Mouse (Mus musculus) stomach, postnatal 0 days (tissue): Measurements from ENCODE around the gene Capn15. TPM values are rescaled to one million over a fixed set of nuclear protein-coding genes. Genes with fewer than 3 reads are reported as not detected.

Experiments
- ATAC-seq: fragments of 200-750 bp; cut with Nextera tagmentation; 2 replicates; pipeline ENCODE4 v1.8.0; 2017; ENCODE audit not compliant: low FRiP score, low TSS enrichment
- DNase-seq: peaks from one replicate; pipeline ENCODE4 v3.0.0-alpha.2; 2016; ENCODE audit warnings: low spot score
- H3K27ac ChIP-seq: fragments of 300-500 bp; sonication (generic); replicated peaks from 2 replicates; pipeline ENCODE4 v1.5.1; 2014; ENCODE audit warnings: mild to moderate bottlenecking, control low read depth
- H3K27me3 ChIP-seq: fragments of 300-500 bp; sonication (generic); 2 replicates; pipeline ENCODE4 v1.6.1; 2014; ENCODE audit warnings: low read length; ENCODE audit not compliant: control insufficient read depth, insufficient read depth
- H3K36me3 ChIP-seq: fragments of 300-500 bp; sonication (generic); 2 replicates; pipeline ENCODE4 v1.6.1; 2014; ENCODE audit warnings: low read length, mixed read lengths; ENCODE audit not compliant: control insufficient read depth, insufficient read depth
- H3K4me1 ChIP-seq: fragments of 300-500 bp; sonication (generic); replicated peaks from 2 replicates; pipeline ENCODE4 v1.6.1; 2014; ENCODE audit warnings: antibody characterized with exemption; ENCODE audit not compliant: control insufficient read depth, insufficient read depth
- H3K4me2 ChIP-seq: fragments of 300-500 bp; sonication (generic); replicated peaks from 2 replicates; pipeline ENCODE4 v1.6.1; 2014; ENCODE audit warnings: low read depth, mild to moderate bottlenecking, control low read depth, moderate library complexity
- H3K4me3 ChIP-seq: fragments of 300-500 bp; sonication (generic); 2 replicates; pipeline ENCODE4 v1.5.1; 2014; ENCODE audit warnings: low read depth, low read length, control low read depth
- H3K9ac ChIP-seq: fragments of 300-500 bp; sonication (generic); 2 replicates; pipeline ENCODE4 v1.6.1; 2014; ENCODE audit warnings: mild to moderate bottlenecking, low read length, control low read depth, mixed read lengths
- H3K9me3 ChIP-seq: fragments of 300-500 bp; sonication (generic); 2 replicates; pipeline ENCODE4 v1.6.1; 2016; ENCODE audit warnings: low read length; ENCODE audit not compliant: control insufficient read depth
- CTCF ChIP-seq: IDR thresholded peaks from 2 replicates; pipeline ENCODE4 v1.5.1; 2016; ENCODE audit warnings: antibody characterized with exemption, low read depth, mild to moderate bottlenecking, moderate library complexity
- EP300 ChIP-seq: optimal IDR thresholded peaks from 2 replicates; pipeline ENCODE3; 2016; ENCODE audit warnings: antibody characterized with exemption
- WGBS: fragments of 180-500 bp; shearing (Covaris S2); extraction: QIAGEN DNeasy Blood & Tissue Kit; methylation state at CpG from one replicate; pipeline ENCODE4 v1.1.7; 2014; 5-methylcytosine and 5-hydroxymethylcytosine counted together
- polyA plus RNA-seq: library from polyadenylated mRNA; unstranded; fragments of >200 nt; fragmentation: Nextera tagmentation; extraction: Ambion mirVana; gene quantifications from 2 replicates; pipeline ENCODE4 v1.2.1, GENCODE M21; 2015

Gene Capn15
- polyA plus RNA-seq, 1 experiment from 2014 or later, result 12.5 TPM

DNA sequence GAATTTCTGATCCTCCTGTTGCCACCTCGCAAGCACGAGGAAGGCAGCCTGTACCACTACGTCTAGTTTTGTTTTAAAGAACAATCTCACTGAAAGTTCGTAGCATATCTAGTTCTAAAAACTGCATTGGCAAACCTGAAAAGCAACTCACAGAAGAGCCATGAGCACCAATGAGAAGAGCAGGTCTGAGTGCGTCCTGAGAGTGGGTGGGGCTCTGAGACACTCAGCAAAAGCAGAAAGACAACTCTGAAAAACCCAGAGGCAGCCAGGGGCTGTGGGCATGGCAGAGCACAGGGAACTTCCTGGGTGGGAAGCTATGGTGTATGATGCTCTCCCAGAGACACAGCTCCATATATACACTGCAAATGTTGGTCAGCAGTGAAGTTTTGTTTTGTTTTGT, 37.6 kb upstream of the Capn15 start:
- H3K4me1 ChIP-seq, result no peaks in the 10 kb centered on the region
- no peaks in the 10 kb centered on the region for H3K36me3 ChIP-seq
- no peaks in the 10 kb centered on the region for H3K27me3 ChIP-seq
- ATAC-seq, result no peak
- no peak overlapping the region for H3K4me3 ChIP-seq
- WGBS, result 70% methylated on average over 5 of the region's 5 CpGs
- TF ChIP-seq EP300 (no peak), CTCF (no peak)
- no peak overlapping the region for H3K4me2 ChIP-seq
- H3K27ac ChIP-seq, result 0 out of 2 replicates have a peak overlapping the region, but pooled peaks have one; percentile 5
- H3K9ac ChIP-seq, result no peak overlapping the region
- DNase-seq, result no peak
- H3K9me3 ChIP-seq, result no peaks in the 10 kb centered on the region

DNA sequence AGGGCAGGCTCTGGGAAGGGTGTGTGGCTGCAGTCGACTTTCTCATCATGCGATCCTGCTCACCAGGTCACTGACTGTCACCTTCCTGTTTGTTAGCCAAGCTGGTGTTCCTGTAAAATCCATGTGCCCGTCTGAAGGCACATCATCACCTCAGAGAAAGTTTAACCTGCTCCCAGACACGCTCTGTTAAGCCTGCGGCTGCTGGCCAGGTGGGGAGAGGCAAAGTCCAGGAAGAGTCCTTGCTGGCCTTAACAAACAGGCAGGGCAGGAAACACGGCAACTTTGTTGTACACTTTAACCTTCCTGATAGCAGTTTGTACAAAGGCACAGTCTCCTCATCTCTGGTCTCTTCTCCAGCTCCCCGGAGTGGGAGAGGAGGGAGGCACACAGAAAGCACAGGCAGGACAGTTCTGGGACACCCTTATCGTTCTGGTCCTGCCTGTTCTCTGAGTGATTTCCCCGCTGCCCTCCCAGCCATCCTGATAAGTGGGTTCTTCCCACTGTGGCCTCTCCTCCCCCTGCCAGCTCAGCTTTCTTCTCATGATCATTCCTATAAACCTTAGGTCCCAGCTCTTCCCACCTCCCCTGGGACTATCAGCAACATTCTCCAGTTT, 36.2 kb upstream of the Capn15 start:
- Histone ChIP-seq H3K9me3 (no peaks in the 10 kb centered on the region), H3K9ac (0 out of 2 replicates have a peak overlapping the region, but pooled peaks have one; percentile 8), H3K4me3 (no peak overlapping the region), H3K27me3 (no peaks in the 10 kb centered on the region), H3K4me1 (no peaks in the 10 kb centered on the region), H3K36me3 (no peaks in the 10 kb centered on the region), H3K27ac (peak overlapping the region; percentile 63; the same call in 1 of the 2 replicates), H3K4me2 (no peak overlapping the region)
- 56% methylated on average over 9 of the region's 9 CpGs for WGBS
- ATAC-seq, result peak; percentile 70
- DNase-seq, result peak; percentile 66
- TF ChIP-seq CTCF, result no peak
- no peak for TF ChIP-seq EP300

DNA sequence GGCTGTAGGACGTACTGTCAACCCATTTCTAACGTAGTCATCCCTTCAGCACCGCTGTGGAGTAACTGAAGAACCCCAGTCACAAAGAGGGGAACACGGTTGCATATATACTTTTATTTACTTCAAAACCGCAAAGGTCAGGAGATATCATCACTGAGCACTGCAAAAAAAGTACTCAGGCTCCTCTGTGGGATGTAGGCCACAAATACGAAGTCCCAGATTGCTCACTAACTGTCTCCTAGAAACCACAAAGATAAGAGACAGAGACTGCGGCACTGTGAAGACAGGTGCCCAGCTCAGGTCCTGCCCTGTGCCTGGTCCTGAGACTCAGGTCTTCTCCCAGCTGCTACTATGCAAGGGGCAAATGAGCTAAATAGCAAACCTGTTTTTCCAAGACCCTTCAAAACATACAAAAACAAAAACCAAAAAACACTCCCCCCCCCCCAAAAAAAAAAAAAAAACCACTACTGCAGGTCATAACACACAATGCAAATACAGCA, 35.3 kb upstream of the Capn15 start:
- WGBS, result 83% methylated on average over 7 of the region's 7 CpGs
- Histone ChIP-seq H3K4me2 (no peak overlapping the region), H3K27me3 (no peaks in the 10 kb centered on the region), H3K4me3 (no peak overlapping the region), H3K9me3 (no peaks in the 10 kb centered on the region), H3K27ac (0 out of 2 replicates have a peak overlapping the region, but pooled peaks have one; percentile 35), H3K9ac (no peak overlapping the region), H3K36me3 (no peaks in the 10 kb centered on the region), H3K4me1 (no peaks in the 10 kb centered on the region)
- no peak for DNase-seq
- TF ChIP-seq CTCF (no peak), EP300 (no peak)
- ATAC-seq, result no peak

DNA sequence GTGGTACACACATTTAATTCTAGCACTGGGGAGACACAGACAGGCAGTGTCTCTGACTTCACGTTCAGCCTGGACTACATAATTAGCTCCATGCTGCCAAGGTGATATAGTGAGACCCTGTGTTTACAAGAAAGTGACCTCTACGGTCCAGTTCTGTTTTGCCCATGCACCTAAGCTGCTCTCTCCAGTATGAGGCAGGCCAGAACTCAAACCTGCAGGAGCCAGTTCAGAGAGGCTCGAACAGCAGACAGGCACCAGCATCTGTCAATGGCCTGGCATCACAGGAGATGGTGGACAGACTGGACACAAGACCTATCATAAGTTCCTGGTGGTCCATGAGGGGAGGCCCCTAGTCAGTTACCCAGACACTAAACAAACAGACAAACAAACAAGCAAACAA, 32.8 kb upstream of the Capn15 start:
- no peak overlapping the region for H3K27ac ChIP-seq
- H3K9ac ChIP-seq, result no peak overlapping the region
- H3K36me3 ChIP-seq, result 0 out of 2 replicates have a peak, but pooled peaks cover 3% of the 10 kb centered on the region
- TF ChIP-seq CTCF, result no peak
- TF ChIP-seq EP300, result no peak
- no peak for DNase-seq
- H3K4me2 ChIP-seq, result no peak overlapping the region
- ATAC-seq, result no peak
- H3K4me1 ChIP-seq, result no peaks in the 10 kb centered on the region
- no peak overlapping the region for H3K4me3 ChIP-seq
- no peaks in the 10 kb centered on the region for H3K9me3 ChIP-seq
- WGBS, result 48% methylated on average over 3 of the region's 3 CpGs
- no peaks in the 10 kb centered on the region for H3K27me3 ChIP-seq

DNA sequence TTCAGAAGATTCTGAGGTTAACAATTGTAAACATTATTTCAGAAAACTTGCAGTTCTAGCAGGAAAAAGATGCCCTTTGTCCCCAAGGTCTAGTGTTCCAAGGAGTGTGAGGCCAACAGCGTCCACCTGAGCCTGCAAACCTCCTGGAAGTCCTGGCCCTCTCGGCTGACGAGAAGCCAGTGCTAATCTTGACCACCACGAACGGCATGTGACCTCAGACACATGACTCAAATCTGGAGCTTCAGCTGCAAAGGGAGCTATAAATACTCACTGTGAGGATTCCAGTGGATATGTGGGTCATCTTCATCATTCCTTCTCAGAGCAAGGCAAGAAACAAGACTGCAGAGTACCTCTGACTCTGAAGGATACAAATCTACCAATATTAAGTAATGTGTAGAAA, 32.4 kb upstream of the Capn15 start:
- no peaks in the 10 kb centered on the region for H3K4me1 ChIP-seq
- TF ChIP-seq EP300 (no peak), CTCF (no peak)
- H3K9ac ChIP-seq, result no peak overlapping the region
- H3K27ac ChIP-seq, result no peak overlapping the region
- WGBS, result 70% methylated on average over 5 of the region's 5 CpGs
- H3K4me3 ChIP-seq, result no peak overlapping the region
- no peaks in the 10 kb centered on the region for H3K9me3 ChIP-seq
- no peaks in the 10 kb centered on the region for H3K27me3 ChIP-seq
- 0 out of 2 replicates have a peak, but pooled peaks cover 3% of the 10 kb centered on the region for H3K36me3 ChIP-seq
- ATAC-seq, result no peak
- no peak for DNase-seq
- H3K4me2 ChIP-seq, result no peak overlapping the region

DNA sequence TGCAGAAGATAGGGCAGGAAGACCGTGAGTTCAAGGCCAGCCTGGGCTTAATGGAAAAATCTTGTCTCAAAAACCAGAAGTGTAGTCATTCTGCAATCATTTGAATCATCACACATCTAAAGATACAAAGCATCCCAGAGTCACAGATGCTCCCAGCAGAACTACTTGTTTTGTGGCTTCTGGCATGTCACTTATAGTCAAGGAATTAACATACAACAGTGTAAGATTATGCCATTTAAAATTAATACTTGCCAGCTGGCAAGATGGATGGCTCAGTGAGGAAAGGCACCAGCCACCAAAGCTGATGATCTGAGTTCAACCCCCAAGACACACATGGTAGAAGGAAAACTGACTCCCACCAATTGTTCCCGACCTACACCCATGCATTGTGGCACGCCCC, 31.4 kb upstream of the Capn15 start:
- no peaks in the 10 kb centered on the region for H3K9me3 ChIP-seq
- H3K27me3 ChIP-seq, result no peaks in the 10 kb centered on the region
- H3K4me3 ChIP-seq, result no peak overlapping the region
- no peak overlapping the region for H3K27ac ChIP-seq
- no peaks in the 10 kb centered on the region for H3K4me1 ChIP-seq
- no peak overlapping the region for H3K4me2 ChIP-seq
- ATAC-seq, result no peak
- 0 out of 2 replicates have a peak, but pooled peaks cover 3% of the 10 kb centered on the region for H3K36me3 ChIP-seq
- no peak for TF ChIP-seq EP300
- TF ChIP-seq CTCF, result no peak
- WGBS, result 86% methylated on average over 3 of the region's 3 CpGs
- no peak overlapping the region for H3K9ac ChIP-seq
- DNase-seq, result no peak
